Mouse (Mus musculus): ENCODE data around the gene Efcab1. TPM values are rescaled to one million over a fixed set of nuclear protein-coding genes. Genes with fewer than 3 reads are reported as not detected.

Efcab1 gene
- polyA plus RNA-seq, 1 experiment from 2014 or later, result 8.6 TPM

DNA sequence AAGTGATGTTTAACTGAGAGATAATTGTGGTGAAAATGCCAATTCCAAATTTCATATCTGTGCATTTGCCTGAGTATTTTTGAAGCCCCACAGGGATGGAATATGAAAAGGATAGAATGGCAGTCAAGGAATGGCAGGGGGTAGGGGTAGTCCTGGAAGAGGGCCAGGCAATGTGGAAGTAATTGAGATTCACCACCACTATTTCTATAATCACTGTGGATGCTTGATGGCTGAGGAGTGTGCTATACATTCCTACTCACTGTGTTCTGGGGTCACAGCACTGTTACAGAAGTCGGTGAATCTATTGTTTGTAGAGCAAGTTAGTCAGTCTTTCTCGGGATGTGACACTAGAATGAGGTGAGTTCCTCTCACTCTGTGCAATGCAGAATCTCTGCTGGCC, 108.3 kb downstream of the Efcab1 start:
- H3K9me3 ChIP-seq (ENCODE audit: low read depth, low read length), result no peaks in the 10 kb centered on the region
- DNase-seq (no peak), ATAC-seq (ENCODE audit: insufficient read depth) (no peak)
- 62% methylated on average over 2 of the region's 2 CpGs for WGBS
- H3K4me1 ChIP-seq (ENCODE audit: insufficient read depth), result no peaks in the 10 kb centered on the region
- H3K27ac ChIP-seq (ENCODE audit: low read depth), result no peak overlapping the region
- H3K27me3 ChIP-seq (ENCODE audit: insufficient read depth, low read length), result no peaks in the 10 kb centered on the region
- no peaks in the 10 kb centered on the region for H3K36me3 ChIP-seq (ENCODE audit: insufficient read depth)
- no peak overlapping the region for H3K9ac ChIP-seq
- H3K4me3 ChIP-seq (ENCODE audit: low read depth, low read length), result no peak overlapping the region
- H3K4me2 ChIP-seq, result no peak overlapping the region
- no peak for TF ChIP-seq CTCF (IDR thresholded peaks at IDR 0.05; ENCODE audit: low read depth)
